Mouse (Mus musculus): ENCODE results near the gene Brd2. TPM values are rescaled to one million over a fixed set of nuclear protein-coding genes. Genes with fewer than 3 reads are reported as not detected.

The Brd2 gene
- polyA plus RNA-seq, 1 experiment: 117 TPM

GRCm38 (mm10) chr17:34126826-34127420 is 4.5 kb upstream of the Brd2 start:
- H3K4me1 ChIP-seq (ENCODE audit: control insufficient read depth, insufficient read depth, low read length): peaks cover 10% of the 10 kb centered on the region; the same call in 1 of the 2 replicates
- TF ChIP-seq CTCF (conservative IDR thresholded peaks at IDR 0.05; ENCODE audit: insufficient read depth, insufficient read length, low read depth, low read length): no peak
- TF ChIP-seq POLR2A (IDR thresholded peaks at IDR 0.05; ENCODE audit: low read depth, low read length): no peak
- no peak overlapping the region for H3K4me3 ChIP-seq (ENCODE audit: insufficient read depth, low read depth, low read length)
- no peak overlapping the region for H3K27ac ChIP-seq (ENCODE audit: insufficient read depth, low read depth, low read length)
- H3K27me3 ChIP-seq (replicated peaks; ENCODE audit: control insufficient read depth, insufficient read depth, low read length): no peaks in the 10 kb centered on the region
- 40% methylated on average over 9 of the region's 9 CpGs for WGBS
- no peaks in the 10 kb centered on the region for H3K36me3 ChIP-seq (ENCODE audit: control insufficient read depth, insufficient read depth, low read length)
- DNase-seq: peak; percentile 44

- H3K36me3 ChIP-seq (ENCODE audit: control insufficient read depth, insufficient read depth, low read length): no peaks in the 10 kb centered on the region
- no peak for DNase-seq
- TF ChIP-seq CTCF (conservative IDR thresholded peaks at IDR 0.05; ENCODE audit: insufficient read depth, insufficient read length, low read depth, low read length): no peak
- TF ChIP-seq POLR2A (IDR thresholded peaks at IDR 0.05; ENCODE audit: low read depth, low read length): no peak
- H3K4me1 ChIP-seq (ENCODE audit: control insufficient read depth, insufficient read depth, low read length): peaks cover 10% of the 10 kb centered on the region; the same call in 1 of the 2 replicates
- H3K27ac ChIP-seq (ENCODE audit: insufficient read depth, low read depth, low read length): no peak overlapping the region
- no peaks in the 10 kb centered on the region for H3K27me3 ChIP-seq (replicated peaks; ENCODE audit: control insufficient read depth, insufficient read depth, low read length)
- no peak overlapping the region for H3K4me3 ChIP-seq (ENCODE audit: insufficient read depth, low read depth, low read length)
- 61% methylated on average over 6 of the region's 6 CpGs for WGBS
Measured at GRCm38 (mm10) chr17:34124649-34125048, 2.2 kb upstream of the Brd2 start.

DNA sequence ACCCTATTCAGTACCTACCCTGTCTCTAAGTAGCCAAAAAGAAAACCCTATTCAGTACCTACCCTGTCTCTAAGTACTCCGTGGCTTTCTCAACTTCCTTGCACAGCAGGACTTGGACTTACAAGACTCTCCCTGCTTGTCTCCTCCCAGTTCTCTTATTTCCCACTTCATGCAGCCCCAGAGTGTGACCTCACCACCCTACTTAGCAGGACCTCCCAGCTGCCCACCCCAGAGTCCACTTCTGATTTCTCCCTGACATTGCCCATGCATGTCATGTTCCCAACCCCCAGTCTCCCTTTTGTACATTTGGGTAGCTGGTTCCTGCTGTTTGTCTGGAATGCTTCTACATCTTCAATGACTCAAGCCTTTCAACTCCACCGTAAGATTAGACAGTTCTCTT is 1.1 kb upstream of the Brd2 start:
- WGBS: 1% methylated on average over 2 of the region's 2 CpGs
- no peak for DNase-seq
- peak overlapping the region; percentile 24; the same call in 1 of the 2 replicates for H3K4me3 ChIP-seq (ENCODE audit: insufficient read depth, low read depth, low read length)

DNA sequence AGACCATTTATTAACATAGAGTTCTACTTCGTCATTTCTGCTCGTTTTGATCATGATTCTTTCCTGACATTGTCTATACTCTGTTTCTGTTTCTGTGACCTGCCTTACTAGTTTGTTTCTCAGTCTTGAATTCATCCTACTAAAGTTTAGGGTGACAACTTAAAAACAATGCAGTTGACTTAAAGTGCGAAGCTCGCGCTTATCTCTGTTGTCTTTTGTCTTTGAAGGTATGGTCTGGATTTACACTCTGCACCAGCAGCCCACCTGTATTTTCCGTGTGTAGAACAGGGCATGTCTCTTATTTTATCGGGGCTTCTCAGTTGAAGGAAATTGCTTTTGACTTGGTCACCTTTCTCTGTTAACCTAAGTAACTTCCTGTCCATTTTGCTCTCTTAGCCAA is 677 bp upstream of the Brd2 start:
- peaks cover 9% of the 10 kb centered on the region for H3K36me3 ChIP-seq (ENCODE audit: control insufficient read depth, insufficient read depth, low read length)
- TF ChIP-seq POLR2A (IDR thresholded peaks at IDR 0.05; ENCODE audit: low read depth, low read length): no peak
- no peak for TF ChIP-seq CTCF (conservative IDR thresholded peaks at IDR 0.05; ENCODE audit: insufficient read depth, insufficient read length, low read depth, low read length)
- DNase-seq: no peak
- H3K4me1 ChIP-seq (ENCODE audit: control insufficient read depth, insufficient read depth, low read length): peaks cover 10% of the 10 kb centered on the region; the same call in 1 of the 2 replicates
- H3K27me3 ChIP-seq (replicated peaks; ENCODE audit: control insufficient read depth, insufficient read depth, low read length): no peaks in the 10 kb centered on the region
- WGBS: 3% methylated on average over 7 of the region's 7 CpGs
- H3K4me3 ChIP-seq (ENCODE audit: insufficient read depth, low read depth, low read length): peak overlapping the region; percentile 99; the same call in 1 of the 2 replicates
- 0 out of 2 replicates have a peak overlapping the region, but pooled peaks have one; percentile 39 for H3K27ac ChIP-seq (ENCODE audit: insufficient read depth, low read depth, low read length)

More for the DNA sequence above, 1.1 kb upstream of the Brd2 start:
- Histone ChIP-seq H3K27me3 (replicated peaks; ENCODE audit: control insufficient read depth, insufficient read depth, low read length) (no peaks in the 10 kb centered on the region), H3K27ac (ENCODE audit: insufficient read depth, low read depth, low read length) (0 out of 2 replicates have a peak overlapping the region, but pooled peaks have one; percentile 39), H3K36me3 (ENCODE audit: control insufficient read depth, insufficient read depth, low read length) (peaks cover 6% of the 10 kb centered on the region), H3K4me1 (ENCODE audit: control insufficient read depth, insufficient read depth, low read length) (peaks cover 10% of the 10 kb centered on the region; the same call in 1 of the 2 replicates)
- no peak for TF ChIP-seq POLR2A (IDR thresholded peaks at IDR 0.05; ENCODE audit: low read depth, low read length)
- TF ChIP-seq CTCF (conservative IDR thresholded peaks at IDR 0.05; ENCODE audit: insufficient read depth, insufficient read length, low read depth, low read length): no peak

DNA sequence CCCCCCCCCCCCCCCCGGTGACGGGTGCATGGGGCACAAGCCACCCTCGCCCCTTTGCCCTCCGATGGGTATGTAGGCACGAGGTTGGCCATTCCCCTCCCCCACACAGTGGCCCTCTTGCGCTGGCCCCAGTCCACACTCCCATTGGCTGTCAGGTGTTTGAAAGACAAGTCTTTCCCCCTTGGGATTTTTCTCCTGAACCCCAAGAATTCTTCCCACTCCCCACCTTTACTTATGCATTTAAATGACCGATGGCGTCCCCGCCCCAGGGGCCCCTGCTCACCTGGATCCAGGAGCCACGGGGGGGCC is 601 bp downstream of the Brd2 start:
- Histone ChIP-seq H3K4me3 (ENCODE audit: insufficient read depth, low read depth, low read length) (peak overlapping the region; percentile 99), H3K27ac (ENCODE audit: insufficient read depth, low read depth, low read length) (peak overlapping the region; percentile 99), H3K36me3 (ENCODE audit: control insufficient read depth, insufficient read depth, low read length) (peaks cover 10% of the 10 kb centered on the region), H3K4me1 (ENCODE audit: control insufficient read depth, insufficient read depth, low read length) (peaks cover 2% of the 10 kb centered on the region), H3K27me3 (replicated peaks; ENCODE audit: control insufficient read depth, insufficient read depth, low read length) (no peaks in the 10 kb centered on the region)
- no peak for TF ChIP-seq POLR2A (IDR thresholded peaks at IDR 0.05; ENCODE audit: low read depth, low read length)
- no peak for TF ChIP-seq CTCF (conservative IDR thresholded peaks at IDR 0.05; ENCODE audit: insufficient read depth, insufficient read length, low read depth, low read length)
- peak; percentile 87 for DNase-seq
- 2% methylated on average over 7 of the region's 10 CpGs for WGBS

DNA sequence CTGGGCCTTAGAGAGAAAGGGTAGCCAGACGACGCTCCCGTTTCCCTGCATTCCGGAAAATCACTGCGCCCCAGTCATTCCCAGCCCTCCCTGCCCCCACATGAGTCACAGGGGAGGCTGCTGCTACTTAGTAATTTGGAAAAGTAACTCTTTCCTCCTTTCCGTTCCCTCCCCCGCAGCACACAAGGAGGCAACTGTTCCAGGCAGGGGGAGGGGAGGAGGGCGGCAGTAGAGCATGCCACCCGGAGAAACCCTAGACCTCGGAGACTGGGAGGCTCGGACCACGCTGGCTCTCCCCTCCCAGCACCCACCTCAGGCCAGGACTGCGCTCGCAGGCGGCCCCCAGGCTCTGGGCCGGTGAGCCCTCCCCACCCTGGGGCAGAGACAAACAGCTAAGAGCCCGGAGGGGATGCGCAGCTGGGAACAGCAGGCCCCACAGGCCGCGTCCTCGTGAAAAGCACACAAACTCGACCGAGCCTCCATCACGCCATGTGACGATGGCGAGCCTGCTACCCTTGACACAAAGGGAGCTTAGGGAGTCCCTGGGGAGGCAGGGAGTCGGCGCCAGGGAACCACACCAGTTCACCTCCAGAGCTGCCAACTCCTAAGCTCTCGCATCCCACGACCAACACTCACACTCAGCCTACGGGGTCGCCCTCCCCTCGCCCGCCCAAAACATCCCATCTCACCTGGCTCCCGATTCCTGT is 1.1 kb downstream of the Brd2 start:
- WGBS: under 1% methylated on average over 33 of the region's 35 CpGs
- H3K4me3 ChIP-seq (ENCODE audit: insufficient read depth, low read depth, low read length): peak overlapping the region; percentile 99
- peaks cover 15% of the 10 kb centered on the region for H3K36me3 ChIP-seq (ENCODE audit: control insufficient read depth, insufficient read depth, low read length)
- peaks cover 6% of the 10 kb centered on the region for H3K4me1 ChIP-seq (ENCODE audit: control insufficient read depth, insufficient read depth, low read length)
- peak; percentile 94 for DNase-seq
- TF ChIP-seq CTCF (conservative IDR thresholded peaks at IDR 0.05; ENCODE audit: insufficient read depth, insufficient read length, low read depth, low read length) (no peak), POLR2A (IDR thresholded peaks at IDR 0.05; ENCODE audit: low read depth, low read length) (peak; percentile 66)
- H3K27ac ChIP-seq (ENCODE audit: insufficient read depth, low read depth, low read length): peak overlapping the region; percentile 99
- no peaks in the 10 kb centered on the region for H3K27me3 ChIP-seq (replicated peaks; ENCODE audit: control insufficient read depth, insufficient read depth, low read length)

- Histone ChIP-seq H3K27ac (ENCODE audit: insufficient read depth, low read depth, low read length) (peak overlapping the region; percentile 100), H3K27me3 (replicated peaks; ENCODE audit: control insufficient read depth, insufficient read depth, low read length) (no peaks in the 10 kb centered on the region), H3K36me3 (ENCODE audit: control insufficient read depth, insufficient read depth, low read length) (peaks cover 18% of the 10 kb centered on the region), H3K4me1 (ENCODE audit: control insufficient read depth, insufficient read depth, low read length) (peaks cover 6% of the 10 kb centered on the region), H3K4me3 (ENCODE audit: insufficient read depth, low read depth, low read length) (peak overlapping the region; percentile 99)
- peak; percentile 94 for DNase-seq
- 1% methylated on average over 31 of the region's 31 CpGs for WGBS
- TF ChIP-seq CTCF (conservative IDR thresholded peaks at IDR 0.05; ENCODE audit: insufficient read depth, insufficient read length, low read depth, low read length) (no peak), POLR2A (IDR thresholded peaks at IDR 0.05; ENCODE audit: low read depth, low read length) (no peak)
Measured at GRCm38 (mm10) chr17:34120814-34121171, 1.6 kb downstream of the Brd2 start.

Measured in kidney, adult 2 months (tissue).